Mouse (Mus musculus) fibroblast of lung, adult 2 months (primary cell): Measurements from ENCODE around the gene Tox2.
A peak's percentile ranks its signal among the peaks of the same experiment; 100 is the strongest.

ENCODE experiments used
- DNase-seq: peaks from one replicate; pipeline ENCODE4 v3.0.0-alpha.2; 2011; ENCODE audit warnings: low read depth

The Tox2 gene

DNA sequence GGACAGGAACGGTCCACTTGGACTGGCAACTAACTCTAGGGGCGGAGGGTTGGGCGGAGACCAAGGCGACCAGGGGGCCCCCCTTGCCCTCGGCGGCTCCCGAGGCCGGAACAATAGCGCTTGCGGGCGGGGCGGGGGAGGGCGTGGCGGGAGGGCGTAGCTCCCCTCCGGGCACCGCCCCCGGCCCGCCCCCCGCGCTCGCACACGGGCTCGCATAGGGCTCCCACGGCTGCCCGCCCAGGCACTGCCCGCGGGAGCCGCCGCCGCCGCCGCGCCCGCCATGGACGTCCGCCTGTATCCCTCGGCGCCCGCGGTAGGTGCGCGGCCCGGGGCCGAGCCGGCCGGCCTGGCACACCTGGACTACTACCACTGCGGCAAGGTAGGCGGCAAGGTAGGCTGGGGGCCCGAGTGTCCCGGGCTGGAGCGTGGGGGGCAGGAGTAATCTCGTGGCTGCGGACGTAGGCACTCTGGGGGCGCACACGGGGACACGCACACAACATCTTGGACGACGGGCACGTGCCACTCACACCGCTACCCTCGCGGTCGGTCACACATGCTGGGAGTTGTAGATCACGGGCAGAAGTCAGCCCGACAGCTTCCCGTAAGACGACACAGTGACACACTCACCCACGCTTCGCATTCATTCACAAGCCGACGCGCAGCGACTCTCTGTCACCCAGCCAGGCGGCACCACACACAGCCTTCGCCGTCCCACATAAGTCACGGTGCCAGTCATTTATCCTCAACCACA, at the start of gene Tox2:
Tox2 (plus strand) TSS at position 242 of the 751 bp plus-strand sequence.
- DNase-seq, result no peak

DNA sequence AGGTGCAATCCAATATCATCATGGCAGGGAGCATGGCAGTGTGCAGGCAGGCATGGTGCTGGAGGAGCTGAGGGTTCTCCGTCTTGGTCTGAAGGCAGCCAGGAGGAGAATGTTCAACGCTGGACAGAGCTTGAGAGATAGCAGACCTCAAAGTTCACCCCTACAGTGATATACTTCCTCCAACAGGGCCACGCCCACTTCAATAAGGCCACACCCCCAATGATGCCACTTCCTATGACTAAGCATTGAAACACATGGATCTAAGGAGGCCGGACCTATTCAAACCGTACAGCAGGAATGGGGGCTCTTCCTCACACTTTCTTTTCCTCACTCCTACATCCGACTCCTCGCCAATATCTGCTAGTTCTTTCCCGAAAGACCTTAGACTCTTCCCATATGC, 48.3 kb upstream of the Tox2 start:
- no peak for DNase-seq

DNA sequence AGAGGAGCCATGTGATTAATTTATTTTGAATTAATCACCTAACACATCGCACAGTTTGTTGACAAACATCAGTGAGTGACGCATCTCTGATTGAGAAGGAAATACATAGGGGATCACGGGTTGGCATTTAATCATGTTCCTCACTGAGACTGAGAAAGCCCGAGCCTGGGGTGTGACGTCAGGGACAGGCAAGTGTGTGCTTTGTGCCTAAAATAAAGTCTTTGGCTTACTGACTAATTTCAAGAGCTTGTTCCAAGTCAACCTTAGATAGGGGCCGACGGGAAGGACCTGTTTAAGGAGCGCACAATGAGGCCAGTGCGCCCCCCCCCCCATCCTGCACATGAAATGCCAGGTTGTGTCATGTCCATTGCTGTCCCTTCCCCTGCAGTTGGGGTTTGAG, 43.9 kb upstream of the Tox2 start:
- no peak for DNase-seq

DNA sequence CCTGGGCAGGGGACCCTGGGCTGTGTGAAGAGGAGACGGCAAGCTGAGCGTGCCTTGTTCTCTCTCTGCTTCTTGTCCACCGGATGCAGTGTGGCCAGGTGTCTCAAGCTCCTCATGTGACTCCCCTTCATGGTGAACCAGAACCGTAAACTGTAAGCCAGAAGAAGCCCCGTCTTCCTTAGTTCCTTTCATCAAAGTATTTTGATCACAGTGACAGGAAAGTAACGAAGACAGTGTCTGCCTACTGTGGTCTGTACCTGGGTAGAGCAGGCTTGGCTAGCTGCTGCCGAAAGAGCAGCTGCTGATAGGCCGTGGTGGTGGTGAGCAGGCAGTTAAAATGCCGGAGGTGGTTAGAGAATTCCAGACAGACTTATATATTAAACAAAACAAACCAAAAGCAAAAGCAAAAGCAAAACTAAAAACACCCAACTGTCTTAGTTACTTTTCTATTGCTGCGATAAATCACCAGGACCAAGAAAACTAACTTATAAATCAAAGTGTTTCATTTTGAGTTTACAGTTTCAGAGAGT, 38.4 kb upstream of the Tox2 start:
- DNase-seq, result no peak

DNA sequence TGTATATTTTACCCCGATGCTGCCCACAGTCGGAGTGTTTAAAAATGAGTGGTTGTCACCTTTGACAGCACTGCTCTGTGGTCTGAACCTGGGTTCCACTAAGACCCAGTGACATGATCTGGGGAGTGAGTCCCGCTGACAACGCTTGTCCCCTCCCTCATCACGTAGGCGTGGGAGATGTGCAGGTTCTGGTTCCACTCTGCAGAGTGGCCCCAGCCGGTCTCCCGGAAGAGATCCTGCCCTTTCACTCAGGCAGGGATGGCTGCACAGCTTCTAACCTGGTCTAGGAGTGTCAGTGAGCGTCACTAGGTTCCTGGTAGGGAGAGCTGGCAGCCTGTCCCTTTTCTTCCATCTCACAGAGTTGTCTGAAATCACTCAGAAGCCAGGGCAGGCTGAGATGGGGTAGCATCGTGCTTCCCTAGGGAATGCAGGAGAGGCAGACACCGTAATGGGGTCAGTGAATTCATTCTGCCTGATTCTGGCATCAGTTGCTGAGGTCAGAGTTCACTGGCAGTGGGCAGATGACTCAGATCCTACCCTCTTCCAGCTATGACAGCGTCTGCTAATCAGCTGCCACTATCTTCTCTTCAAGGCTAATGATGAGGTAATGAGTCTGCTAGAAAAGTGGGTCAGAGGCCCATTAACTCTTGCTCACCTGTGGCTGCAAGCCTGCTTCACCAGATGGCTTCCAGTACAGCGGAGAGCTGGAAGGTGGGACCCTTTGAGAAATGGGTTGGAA, 36.7 kb upstream of the Tox2 start:
- no peak for DNase-seq

DNA sequence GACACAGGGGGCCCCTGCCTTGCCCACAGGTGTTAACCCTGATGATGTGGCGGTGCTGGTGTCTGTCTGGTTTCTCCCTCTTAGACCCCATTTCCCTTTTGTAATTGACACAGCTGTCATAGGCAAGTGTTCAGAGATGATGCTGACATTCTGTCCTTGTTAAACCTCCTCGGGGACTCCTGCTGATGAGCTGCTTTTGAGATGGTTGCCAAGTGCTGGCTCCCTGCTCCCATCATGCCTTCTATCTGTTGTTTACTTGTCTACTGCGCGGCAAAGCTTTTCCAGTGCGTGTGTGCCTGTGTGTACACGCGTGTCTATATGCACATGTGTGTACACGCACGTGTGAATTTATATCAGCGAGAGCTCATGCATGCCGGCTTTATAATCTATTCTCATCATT, 31.0 kb upstream of the Tox2 start:
- no peak for DNase-seq

DNA sequence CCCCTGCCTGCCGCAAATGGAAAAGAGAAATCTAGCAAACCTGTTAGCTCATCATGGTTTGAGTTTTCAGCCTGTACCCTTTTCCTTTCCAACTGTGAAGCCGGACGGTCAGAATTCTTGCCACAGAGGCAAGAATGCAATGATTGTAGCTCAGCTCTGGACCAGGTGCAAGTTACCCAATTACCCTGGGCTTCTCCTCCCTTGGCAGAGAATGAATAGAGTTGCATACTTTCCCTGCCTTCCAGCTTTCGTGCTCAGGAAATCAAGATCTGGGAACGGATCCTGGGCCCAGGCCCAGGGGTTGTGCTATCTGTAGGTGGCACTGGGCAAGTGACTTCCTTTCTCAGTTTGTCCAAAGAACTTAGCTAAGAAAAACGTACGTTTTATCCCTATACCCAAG, 28.9 kb upstream of the Tox2 start:
- peak; percentile 27 for DNase-seq

DNA sequence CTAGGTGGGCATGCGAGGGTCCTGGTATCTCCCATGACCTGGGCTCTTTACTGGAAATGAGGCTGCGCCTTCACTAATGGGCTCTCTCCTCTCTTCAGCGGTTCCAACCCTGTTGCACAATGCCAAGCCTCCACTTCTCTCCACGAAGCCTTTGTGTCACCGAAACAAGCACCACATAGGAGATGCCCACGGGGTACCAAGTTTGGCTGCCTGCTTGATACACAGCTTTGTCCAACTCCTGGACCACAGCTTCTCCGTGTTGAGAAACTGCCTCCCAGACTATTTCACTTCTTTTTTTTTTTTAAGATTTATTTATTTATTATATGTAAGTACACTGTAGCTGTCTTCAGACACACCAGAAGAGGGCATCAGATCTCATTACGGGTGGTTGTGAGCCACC, 27.1 kb upstream of the Tox2 start:
- no peak for DNase-seq

DNA sequence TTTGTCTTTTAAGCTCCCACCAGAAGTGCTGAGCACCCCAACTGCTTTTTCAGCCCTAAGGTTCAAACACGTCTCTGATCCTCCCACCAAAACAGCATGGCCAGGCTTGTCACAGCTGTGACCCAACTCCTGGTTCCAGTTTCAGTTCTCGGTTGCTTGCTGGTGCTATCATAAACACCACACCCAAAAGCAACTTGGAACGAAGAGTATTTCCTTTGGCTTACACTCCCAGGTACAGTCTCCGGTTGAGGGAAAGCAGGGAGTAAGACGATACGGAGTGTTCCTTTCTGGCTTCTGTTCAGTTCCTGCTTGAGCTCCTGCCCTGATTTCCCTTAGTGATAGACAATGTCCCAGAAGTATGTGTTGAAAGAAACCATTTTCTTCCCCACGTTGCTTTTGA, 26.4 kb upstream of the Tox2 start:
- DNase-seq, result no peak

DNA sequence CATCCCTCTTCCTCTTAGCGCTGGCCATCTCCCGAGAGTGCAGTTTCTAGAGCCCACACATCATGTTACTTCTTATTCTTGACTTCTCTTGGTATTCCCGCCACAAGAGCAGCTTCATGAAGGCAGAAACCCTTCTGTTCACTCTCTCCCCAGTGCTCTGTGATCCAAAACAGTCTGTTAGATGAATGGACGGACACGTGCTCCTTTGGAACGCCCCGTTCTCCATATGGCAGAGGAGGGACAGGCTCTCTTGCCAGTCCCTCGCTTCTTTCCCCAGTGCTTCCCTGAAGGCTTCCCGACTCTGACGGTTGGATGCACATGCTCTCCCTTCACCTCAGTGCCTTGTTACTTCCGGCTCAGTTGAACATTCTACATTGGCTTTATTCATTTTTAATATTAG, 15.4 kb upstream of the Tox2 start:
- no peak for DNase-seq

DNA sequence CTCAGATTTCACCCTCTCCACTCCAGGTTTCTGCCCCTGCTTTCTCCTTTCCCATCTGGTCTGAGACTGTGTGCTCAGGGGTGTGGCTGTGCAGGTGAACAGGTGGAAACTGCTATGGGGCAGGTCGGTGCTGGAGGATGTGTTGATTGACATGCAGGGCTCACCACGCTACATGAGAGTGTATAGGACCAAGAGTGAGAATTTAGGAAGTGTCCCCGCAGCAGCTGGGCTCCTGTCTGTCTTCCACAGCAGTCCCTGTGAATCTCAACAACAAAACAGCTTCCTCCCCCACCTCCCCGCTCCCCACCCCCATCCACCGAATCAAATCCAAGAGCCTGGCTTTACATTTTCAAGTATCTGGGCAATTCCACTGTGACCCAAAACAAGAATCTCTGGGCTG, 13.3 kb upstream of the Tox2 start:
- DNase-seq, result no peak

DNA sequence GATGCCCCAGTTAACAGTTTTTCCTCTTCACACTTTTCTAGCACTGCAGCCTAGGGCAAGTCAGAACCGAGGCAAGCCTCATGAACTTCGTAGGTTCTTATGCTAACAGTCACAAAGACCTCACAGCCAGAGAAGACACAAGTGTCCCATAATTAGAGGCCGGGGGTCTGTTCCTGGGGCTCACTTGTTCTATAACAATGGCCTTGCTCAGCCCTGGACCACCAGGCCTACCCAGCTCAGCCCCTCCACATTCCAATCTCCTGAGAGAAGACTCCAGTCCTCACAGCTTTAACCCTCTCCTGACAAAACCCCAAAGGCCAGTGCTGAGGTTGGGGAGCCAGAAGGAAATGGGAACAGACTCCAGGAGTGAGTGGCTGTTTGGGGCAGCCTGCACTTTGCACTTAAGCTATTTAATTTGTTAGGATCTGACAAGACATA, 12.9 kb upstream of the Tox2 start:
- DNase-seq, result no peak

DNA sequence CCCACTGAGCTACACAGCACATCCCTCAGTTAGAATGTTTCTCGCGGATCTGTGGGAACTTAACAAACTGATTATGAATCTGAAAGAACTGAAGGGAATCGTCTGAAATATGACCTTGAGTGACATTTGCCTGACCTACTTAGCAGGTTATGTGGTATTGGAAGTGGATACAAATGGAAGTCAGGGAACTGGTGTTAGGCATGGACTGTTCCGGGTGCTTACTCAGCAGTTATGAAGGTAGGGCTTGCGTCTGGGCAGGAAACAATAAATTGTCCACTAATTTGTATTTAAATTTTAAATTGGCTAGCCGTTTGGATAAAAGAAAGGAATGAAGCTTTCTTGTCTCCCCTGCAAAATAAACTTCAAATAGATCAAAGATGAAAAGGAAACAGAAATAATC, 10.4 kb upstream of the Tox2 start:
- DNase-seq, result no peak

DNA sequence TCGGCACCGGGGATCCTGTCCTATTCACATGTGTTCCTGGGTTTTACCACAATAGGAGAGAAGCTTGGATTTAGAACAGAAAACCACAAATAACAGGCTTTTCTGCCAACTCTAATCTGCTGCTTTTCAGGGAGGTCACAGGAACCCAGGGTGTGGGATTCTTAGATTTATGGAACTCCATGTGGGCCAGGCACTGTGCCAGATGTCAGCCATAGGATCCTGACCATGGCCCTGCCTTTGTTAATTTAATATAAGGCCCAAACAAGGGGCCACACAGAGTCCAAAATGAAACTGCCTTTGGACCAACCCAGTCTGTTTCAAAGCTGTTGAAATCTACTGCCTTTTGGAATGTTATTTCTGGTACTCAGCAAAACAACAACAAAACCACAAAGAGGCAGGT, 8.9 kb upstream of the Tox2 start:
- DNase-seq, result peak; percentile 7

DNA sequence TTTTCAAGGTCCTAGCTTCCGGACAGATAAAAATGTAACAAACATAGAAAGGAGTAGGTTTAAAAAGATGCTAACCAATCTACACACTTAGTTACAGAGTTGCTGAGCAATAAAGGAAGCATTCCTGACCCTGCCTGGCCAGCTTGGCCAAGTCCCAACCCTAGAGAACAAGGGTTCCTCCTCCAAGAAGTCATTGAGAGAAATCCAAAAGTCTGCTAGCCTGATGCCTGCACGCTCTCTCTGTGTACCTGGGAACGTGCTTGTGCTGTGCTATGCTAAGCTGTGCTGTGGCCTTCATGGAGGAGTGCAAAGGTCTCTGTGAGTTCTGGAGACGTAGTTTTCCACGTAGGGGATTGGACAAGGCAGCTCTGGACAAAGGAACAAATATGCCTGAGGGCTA, 8.4 kb upstream of the Tox2 start:
- DNase-seq, result peak; percentile 20

DNA sequence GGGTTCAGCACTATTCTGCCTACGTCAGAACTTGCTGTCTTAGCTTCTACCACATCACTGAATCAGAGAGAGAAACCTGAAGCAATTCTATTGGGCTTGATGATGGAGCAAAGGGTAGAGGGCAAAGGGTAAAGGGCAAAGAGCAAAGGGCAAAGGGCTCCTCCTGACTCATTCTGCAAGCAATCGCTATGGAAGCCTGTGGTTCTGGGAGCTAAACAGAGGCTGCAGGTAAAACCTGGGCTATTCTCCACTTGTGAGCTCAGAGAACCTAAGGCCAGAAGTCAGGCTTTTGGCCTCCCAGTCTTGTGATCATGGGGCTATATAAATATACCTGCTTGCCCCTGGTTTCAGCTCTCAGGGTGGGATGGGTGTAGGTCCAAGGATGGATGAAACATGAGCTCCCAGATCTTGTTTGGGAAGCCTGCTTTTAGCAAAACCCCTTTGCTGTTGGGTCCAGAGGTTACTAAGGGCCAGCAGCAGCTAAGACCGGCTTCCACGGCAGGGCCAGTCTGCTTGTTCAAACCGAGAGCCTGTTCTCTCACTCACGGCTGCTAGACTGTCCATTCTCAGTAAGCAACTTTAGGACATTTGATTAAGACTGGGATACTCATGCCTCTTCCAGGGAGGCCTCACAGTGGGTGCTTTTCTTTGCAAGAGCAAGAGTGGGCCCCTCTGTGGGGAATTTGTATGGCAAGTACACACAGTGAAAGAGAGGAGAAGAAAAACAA, 7.7 kb upstream of the Tox2 start:
- DNase-seq, result no peak

DNA sequence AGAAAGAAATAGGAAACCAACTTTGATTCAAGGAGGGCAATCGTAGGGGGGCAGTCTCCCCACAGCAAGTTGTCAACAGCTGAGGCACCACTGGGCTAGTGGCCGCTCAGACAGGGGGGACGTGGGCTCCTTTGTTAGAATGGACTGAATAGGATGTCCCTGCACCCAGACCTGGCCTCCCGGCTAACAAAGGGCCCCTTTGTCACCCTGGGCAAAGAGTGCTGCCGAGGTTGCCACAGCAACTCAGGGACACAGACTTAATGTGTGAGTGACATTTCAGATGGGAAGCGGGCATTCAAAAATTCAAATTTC, 7.1 kb upstream of the Tox2 start:
- DNase-seq, result no peak

DNA sequence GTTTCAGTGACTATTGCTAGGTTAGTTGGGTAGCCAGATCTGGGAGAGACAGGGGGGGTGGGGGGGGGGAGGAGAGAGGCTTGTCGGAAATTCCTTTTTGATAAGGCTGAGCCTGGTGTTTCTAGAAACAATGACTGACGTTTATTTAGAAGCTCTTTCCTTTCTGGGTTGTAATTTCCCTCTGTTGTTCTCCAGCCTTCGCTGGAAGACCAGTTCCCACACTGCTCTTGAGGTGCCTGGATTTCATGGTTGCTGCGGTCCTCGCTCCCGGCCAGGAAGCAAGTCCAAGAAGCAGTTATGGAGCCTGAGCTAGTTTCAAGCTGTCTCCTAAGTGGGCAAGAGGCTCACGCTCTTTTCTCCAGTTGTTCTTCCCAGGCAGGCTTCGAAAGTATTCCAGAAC, 1.0 kb upstream of the Tox2 start:
- DNase-seq, result no peak

DNA sequence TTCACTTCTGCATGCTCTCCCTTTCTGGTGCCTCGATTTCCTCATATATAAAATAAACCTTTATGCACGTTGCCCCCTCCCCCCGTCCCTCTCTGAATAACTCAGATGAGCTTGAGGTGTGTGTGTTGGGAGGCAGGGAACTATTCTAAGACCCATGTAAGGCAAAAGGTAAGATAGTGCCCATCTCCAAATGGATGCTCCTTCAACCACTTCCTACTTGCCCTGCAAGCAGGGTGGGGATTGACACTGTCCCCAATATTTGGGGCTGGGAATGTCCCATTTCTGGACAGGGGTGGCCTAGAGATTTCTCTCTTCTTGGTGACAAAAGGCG, 407 bp upstream of the Tox2 start:
- DNase-seq, result no peak

DNA sequence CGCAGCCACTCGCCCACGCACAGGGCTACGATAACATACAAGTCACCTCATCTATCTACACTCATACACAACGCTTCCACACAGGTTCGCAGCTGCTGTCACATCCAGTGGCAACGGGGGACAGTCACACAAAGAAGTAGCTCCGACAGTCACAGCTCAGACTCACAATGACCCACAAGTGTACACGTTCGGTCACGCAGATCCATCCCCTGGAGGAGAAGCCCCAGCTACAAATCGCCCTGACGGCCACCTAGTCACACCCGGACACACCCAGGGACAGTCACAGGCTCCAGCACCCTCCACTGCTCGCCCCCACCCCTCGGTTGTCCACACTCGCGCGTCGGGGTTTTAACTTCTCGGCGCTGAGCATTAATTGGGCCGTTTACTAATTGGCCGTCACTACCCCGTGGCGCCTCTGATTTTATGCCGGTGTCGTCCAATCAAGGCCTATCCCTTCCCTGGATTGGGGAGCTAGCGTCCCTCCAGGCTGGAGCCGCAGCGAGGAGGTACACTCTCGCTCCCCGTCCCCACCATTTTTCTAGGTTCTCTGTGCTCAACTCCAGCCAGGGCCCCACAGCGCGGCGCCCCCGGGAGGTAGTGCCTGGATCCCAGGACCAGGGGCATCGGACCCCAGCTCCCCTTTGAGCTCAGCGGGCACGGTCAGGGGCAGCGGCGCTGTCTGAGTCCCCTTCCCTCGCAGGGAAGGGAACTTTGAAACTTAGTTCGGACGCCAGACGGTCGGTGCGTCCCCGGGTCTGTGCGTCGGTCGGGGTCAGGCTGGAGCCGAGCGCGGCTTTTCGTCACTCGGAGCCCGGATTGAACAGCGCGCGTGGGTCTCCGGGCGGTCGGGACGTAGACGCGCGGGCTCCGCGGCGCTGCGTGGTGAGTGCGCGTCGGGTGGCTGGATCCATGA, 966 bp downstream of the Tox2 start:
- DNase-seq, result no peak

DNA sequence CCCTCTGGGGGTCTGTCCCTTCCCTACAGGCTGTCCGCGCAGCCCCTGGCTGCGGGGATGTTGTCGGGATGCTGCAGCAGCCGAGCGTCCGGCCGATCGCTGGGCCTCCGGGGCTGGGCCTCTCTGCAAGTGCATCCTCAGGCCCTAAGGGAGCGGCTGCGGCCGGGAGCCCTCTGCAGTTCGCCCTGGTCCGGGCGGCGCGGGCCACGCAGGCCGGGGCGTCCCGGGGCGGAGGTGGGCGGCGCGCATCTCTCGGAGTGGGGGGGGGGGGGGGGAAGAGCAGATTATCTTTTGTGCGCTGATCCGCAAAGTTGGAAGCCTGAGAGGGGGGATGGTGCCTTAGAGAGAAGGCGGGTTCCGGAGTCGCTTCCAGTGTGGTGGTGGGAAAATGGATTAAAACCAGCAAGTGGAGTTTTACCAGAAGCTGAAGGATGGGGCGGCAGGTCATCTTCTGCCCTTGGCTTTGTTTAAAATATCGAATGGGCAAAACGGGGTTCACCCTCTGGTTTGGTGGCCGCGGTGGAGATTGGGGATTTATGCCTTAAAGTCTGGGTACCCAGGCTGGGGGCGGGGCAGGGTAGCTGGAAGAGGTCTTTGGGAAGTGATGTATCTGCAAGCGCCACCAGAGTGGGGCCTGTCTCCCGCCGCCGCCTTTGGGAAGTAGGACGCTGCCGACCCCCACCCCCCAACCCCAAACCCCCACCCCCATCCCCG, 1.8 kb downstream of the Tox2 start:
- no peak for DNase-seq

DNA sequence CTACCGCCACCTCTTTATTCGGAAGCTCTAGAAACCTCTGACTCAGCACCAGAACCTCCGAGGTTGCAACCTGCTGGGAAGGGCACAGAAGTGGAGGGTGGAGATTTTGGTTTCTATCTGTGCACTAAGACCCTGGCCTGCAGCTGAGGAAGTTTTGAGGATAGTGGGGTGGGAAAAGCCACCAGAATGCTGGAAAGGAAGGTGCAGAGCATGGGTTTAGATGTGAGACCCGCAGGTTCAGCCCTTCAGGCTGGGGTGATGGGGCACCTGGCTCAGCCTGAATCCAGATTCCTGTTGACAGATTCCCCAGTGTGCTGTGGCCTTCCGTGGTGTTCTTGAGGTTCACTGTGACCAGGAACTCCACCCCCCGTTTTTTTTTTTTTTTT, 2.3 kb downstream of the Tox2 start:
- no peak for DNase-seq
